Mouse (Mus musculus): ENCODE results near the gene Cap2. TPM values are rescaled to one million over a fixed set of nuclear protein-coding genes. Genes with fewer than 3 reads are reported as not detected.

Cap2 gene
- polyA plus RNA-seq (2015; fragmentation: Nextera tagmentation; extraction: Ambion mirVana) = 8.0 and 8.2 TPM in 2 replicates

GRCm38 (mm10) chr13:46501800-46502389 lies at the start of gene Cap2:
TSS of gene Cap2 (plus strand) at chr13:46501848.

GRCm38 (mm10) chr13:46669048-46669619 lies 167.5 kb downstream of the Cap2 start, which contains the start of gene Fam8a1:
TSS of gene Fam8a1 (plus strand) at chr13:46669522.

Other genes starting within 250 kb of the Cap2 start
- gene Stmnd1, start 228.1 kb upstream of the Cap2 start, polyA plus RNA-seq (2015; fragmentation: Nextera tagmentation; extraction: Ambion mirVana) = 0.14 TPM in 1 of 2 replicates, not detected in the other
- 3.3 and 5.2 TPM in 2 replicates for gene Rbm24, start 83.4 kb upstream of the Cap2 start, polyA plus RNA-seq (2015; fragmentation: Nextera tagmentation; extraction: Ambion mirVana)
- gene Fam8a1, start 167.7 kb downstream of the Cap2 start, polyA plus RNA-seq (2015; fragmentation: Nextera tagmentation; extraction: Ambion mirVana) = 15.8 and 17.7 TPM in 2 replicates
- gene Nup153, start 226.1 kb downstream of the Cap2 start, polyA plus RNA-seq (2015; fragmentation: Nextera tagmentation; extraction: Ambion mirVana) = 12.3 and 13.6 TPM in 2 replicates